Mouse (Mus musculus) neural tube, embryonic 11.5 days (tissue): ENCODE measurements around the gene Magoh. TPM values are rescaled to one million over a fixed set of nuclear protein-coding genes. Genes with fewer than 3 reads are reported as not detected.

Experiments used
- ATAC-seq: fragments of 200-750 bp; cut with Nextera tagmentation; 2 replicates; pipeline ENCODE4 v1.8.0; 2017; ENCODE audit warnings: moderate number of reproducible peaks, mild to moderate bottlenecking, moderate TSS enrichment, moderate library complexity; ENCODE audit not compliant: insufficient read depth, low FRiP score, low TSS enrichment
- DNase-seq: peaks from one replicate; pipeline ENCODE4 v3.0.0-alpha.2; 2015; ENCODE audit warnings: low spot score
- H3K27ac ChIP-seq: fragments of 300-500 bp; sonication (generic); 2 replicates; pipeline ENCODE4 v1.5.1; 2014; ENCODE audit warnings: low read depth, mild to moderate bottlenecking, low read length
- H3K27me3 ChIP-seq: fragments of 300-500 bp; sonication (generic); 2 replicates; pipeline ENCODE4 v1.6.1; 2014; ENCODE audit warnings: mild to moderate bottlenecking, low read length, mixed read lengths; ENCODE audit not compliant: control insufficient read depth, insufficient read depth
- H3K36me3 ChIP-seq: fragments of 300-500 bp; sonication (generic); 2 replicates; pipeline ENCODE4 v1.6.1; 2014; ENCODE audit warnings: mild to moderate bottlenecking, low read length, moderate library complexity, mixed read lengths; ENCODE audit not compliant: control insufficient read depth, insufficient read depth
- H3K4me1 ChIP-seq: fragments of 300-500 bp; sonication (generic); 2 replicates; pipeline ENCODE4 v1.6.1; 2014; ENCODE audit warnings: low read length, mixed read lengths; ENCODE audit not compliant: control insufficient read depth, insufficient read depth
- H3K4me2 ChIP-seq: fragments of 300-500 bp; sonication (generic); 2 replicates; pipeline ENCODE4 v1.6.1; 2014; ENCODE audit warnings: low read depth, mild to moderate bottlenecking, moderate library complexity
- H3K4me3 ChIP-seq: fragments of 300-500 bp; sonication (generic); 2 replicates; pipeline ENCODE4 v1.5.1; 2014; ENCODE audit warnings: low read depth, low read length
- H3K9ac ChIP-seq: fragments of 300-500 bp; sonication (generic); 2 replicates; pipeline ENCODE4 v1.6.1; 2014; ENCODE audit warnings: mild to moderate bottlenecking, low read length
- H3K9me3 ChIP-seq: fragments of 300-500 bp; sonication (generic); 2 replicates; pipeline ENCODE4 v1.6.1; 2016; ENCODE audit warnings: low read length; ENCODE audit not compliant: control insufficient read depth
- WGBS: fragments of 180-500 bp; shearing (Covaris S2); extraction: QIAGEN DNeasy Blood & Tissue Kit; methylation state at CpG from one replicate; pipeline ENCODE4 v1.1.7; 2014; 5-methylcytosine and 5-hydroxymethylcytosine counted together
- polyA plus RNA-seq: library from polyadenylated mRNA; unstranded; fragments of >200 nt; fragmentation: Nextera tagmentation; extraction: Ambion mirVana; gene quantifications from 2 replicates; pipeline ENCODE4 v1.2.1, GENCODE M21; 2014

Magoh gene
- polyA plus RNA-seq, 1 experiment from 2014 or later = 195 TPM

DNA sequence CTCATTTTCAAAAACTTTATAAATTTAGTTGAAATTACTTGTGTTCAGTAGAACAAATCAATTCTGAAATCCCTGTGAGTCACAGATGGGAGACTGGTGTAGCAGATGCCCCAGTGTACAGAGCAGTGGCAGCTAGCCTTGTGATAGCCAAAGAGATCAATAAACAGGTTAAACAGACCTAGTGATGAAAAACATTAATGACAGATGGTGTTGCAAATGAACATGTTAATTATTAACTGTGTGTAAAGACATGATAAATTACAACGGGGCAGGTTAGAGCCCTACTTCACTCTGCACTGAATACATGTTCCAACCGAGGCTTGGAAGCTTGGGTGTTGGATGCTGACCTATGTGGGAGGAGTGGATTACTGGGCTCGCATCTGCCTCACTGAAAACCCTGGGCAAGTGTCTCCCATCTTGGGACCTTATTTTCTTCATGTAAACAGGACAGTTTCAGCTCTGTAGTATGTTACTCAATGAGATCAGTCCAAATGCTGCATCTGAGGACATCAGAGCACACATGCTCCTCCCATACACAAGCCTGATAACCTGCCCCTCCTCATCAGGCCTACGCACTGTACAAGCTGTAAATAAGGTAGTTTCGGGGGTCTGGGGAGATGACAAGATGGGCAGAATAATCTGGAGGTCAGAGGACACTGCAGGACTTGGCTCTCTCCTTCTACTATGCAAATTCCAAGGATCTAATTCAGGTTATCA, 19.8 kb downstream of the Magoh start:
- H3K4me1 ChIP-seq = no peaks in the 10 kb centered on the region
- H3K4me2 ChIP-seq = no peak overlapping the region
- H3K36me3 ChIP-seq = peaks cover 5% of the 10 kb centered on the region
- H3K27ac ChIP-seq = no peak overlapping the region
- no peak overlapping the region for H3K4me3 ChIP-seq
- ATAC-seq (no peak), DNase-seq (no peak)
- H3K27me3 ChIP-seq = no peaks in the 10 kb centered on the region
- no peak overlapping the region for H3K9ac ChIP-seq
- WGBS = 82% methylated on average over 5 of the region's 5 CpGs
- H3K9me3 ChIP-seq = no peaks in the 10 kb centered on the region

DNA sequence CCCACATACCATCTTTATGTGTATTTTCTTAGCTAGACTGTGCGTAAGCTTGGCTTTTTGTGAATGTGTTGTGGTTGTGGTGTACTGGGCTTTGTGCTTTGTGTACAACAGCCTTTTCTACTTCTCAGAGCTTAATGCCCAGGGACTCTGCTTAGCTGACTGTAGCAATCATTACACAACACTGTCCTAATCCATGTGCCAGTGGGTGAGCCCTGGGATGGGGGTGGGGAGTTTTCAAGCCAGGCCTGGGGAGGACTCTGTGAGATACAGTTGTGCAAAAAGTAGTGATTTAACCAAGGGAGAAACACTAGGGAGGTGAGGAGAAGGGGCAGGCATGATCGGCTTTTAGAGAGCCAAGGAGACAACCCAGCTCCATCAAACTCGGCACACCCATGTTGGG, 20.7 kb downstream of the Magoh start:
- H3K9me3 ChIP-seq = no peaks in the 10 kb centered on the region
- no peaks in the 10 kb centered on the region for H3K27me3 ChIP-seq
- no peak overlapping the region for H3K9ac ChIP-seq
- DNase-seq (no peak), ATAC-seq (no peak)
- H3K4me1 ChIP-seq = no peaks in the 10 kb centered on the region
- H3K4me3 ChIP-seq = no peak overlapping the region
- 91% methylated on average over 3 of the region's 3 CpGs for WGBS
- no peak overlapping the region for H3K4me2 ChIP-seq
- H3K36me3 ChIP-seq = peaks cover 7% of the 10 kb centered on the region
- H3K27ac ChIP-seq = no peak overlapping the region

- Histone ChIP-seq H3K36me3 (peaks cover 4% of the 10 kb centered on the region), H3K9ac (no peak overlapping the region), H3K27ac (no peak overlapping the region), H3K4me3 (no peak overlapping the region), H3K27me3 (no peaks in the 10 kb centered on the region), H3K4me2 (no peak overlapping the region), H3K4me1 (no peaks in the 10 kb centered on the region), H3K9me3 (no peaks in the 10 kb centered on the region)
- WGBS = 93% methylated on average over 10 of the region's 10 CpGs
- ATAC-seq = no peak
- DNase-seq = no peak
These were observed 24.7 kb downstream of the Magoh start for GRCm38 (mm10) chr4:107904252-107904651.

DNA sequence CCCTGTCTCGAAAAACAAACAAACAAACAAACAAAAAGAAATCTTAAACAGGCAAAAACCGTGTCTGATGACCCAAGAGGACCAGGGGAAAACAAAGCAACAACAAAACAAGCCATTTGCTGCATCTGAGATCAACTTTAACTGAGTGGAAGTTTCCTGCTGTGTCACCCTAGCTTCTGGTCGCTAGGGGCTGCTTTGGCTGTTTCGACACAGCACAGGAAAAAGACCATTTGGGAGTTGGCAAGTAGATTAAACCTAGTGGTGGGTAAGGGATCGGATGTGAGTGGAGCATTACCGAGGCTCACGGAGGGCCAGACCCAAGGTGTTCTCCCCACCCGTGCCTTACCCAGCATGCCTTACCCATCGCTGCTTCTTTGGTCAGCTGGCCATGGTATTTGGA, 27.0 kb downstream of the Magoh start:
- no peak for DNase-seq
- no peaks in the 10 kb centered on the region for H3K4me1 ChIP-seq
- ATAC-seq = no peak
- H3K36me3 ChIP-seq = peaks cover 4% of the 10 kb centered on the region
- no peak overlapping the region for H3K4me3 ChIP-seq
- no peaks in the 10 kb centered on the region for H3K27me3 ChIP-seq
- no peak overlapping the region for H3K27ac ChIP-seq
- no peak overlapping the region for H3K4me2 ChIP-seq
- 91% methylated on average over 9 of the region's 9 CpGs for WGBS
- H3K9ac ChIP-seq = no peak overlapping the region
- no peaks in the 10 kb centered on the region for H3K9me3 ChIP-seq

GRCm38 (mm10) chr4:107910020-107910419, 30.5 kb downstream of the Magoh start:
- Histone ChIP-seq H3K9ac (no peak overlapping the region), H3K4me2 (no peak overlapping the region), H3K4me3 (no peak overlapping the region), H3K4me1 (no peaks in the 10 kb centered on the region), H3K36me3 (peaks cover 7% of the 10 kb centered on the region), H3K27me3 (no peaks in the 10 kb centered on the region), H3K27ac (no peak overlapping the region), H3K9me3 (no peaks in the 10 kb centered on the region)
- DNase-seq (no peak), ATAC-seq (no peak)
- WGBS = 83% methylated on average over 4 of the region's 4 CpGs

- H3K4me3 ChIP-seq = no peak overlapping the region
- H3K9me3 ChIP-seq = no peaks in the 10 kb centered on the region
- no peak for DNase-seq
- WGBS = 94% methylated on average over 2 of the region's 2 CpGs
- H3K27ac ChIP-seq = no peak overlapping the region
- H3K36me3 ChIP-seq = no peaks in the 10 kb centered on the region
- H3K27me3 ChIP-seq = no peaks in the 10 kb centered on the region
- peaks cover 7% of the 10 kb centered on the region; the same call in 1 of the 2 replicates for H3K4me1 ChIP-seq
- no peak overlapping the region for H3K9ac ChIP-seq
- H3K4me2 ChIP-seq = no peak overlapping the region
- no peak for ATAC-seq
These were observed 40.8 kb downstream of the Magoh start for GRCm38 (mm10) chr4:107920336-107920735.

DNA sequence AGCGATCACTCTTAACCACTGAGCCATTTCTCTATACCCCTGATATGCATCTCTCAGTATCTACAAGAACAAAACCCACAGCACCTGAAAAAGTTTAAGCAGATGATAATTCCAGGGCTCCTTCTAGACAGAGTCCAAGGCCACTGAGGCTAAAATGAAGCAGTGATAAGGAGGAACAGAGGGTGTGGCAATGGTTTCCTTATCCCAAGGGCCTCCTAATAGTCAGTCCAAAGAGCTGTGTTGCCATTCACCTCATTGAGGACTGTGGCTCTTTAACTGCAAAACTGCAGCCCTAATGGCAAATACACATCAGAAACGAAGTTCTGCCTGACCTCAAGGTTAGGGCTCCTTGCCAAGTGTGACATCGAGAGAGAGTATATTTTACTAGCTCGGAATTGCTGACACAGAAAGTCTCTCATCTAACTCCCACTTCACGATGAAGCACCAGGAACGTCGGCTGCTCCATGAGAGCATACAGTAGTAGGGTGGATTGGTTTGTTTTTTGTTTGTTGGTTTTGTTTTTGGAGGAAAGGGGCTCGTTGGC, 41.7 kb downstream of the Magoh start:
- peaks cover 7% of the 10 kb centered on the region; the same call in 1 of the 2 replicates for H3K4me1 ChIP-seq
- no peaks in the 10 kb centered on the region for H3K9me3 ChIP-seq
- no peaks in the 10 kb centered on the region for H3K36me3 ChIP-seq
- no peak overlapping the region for H3K4me2 ChIP-seq
- no peaks in the 10 kb centered on the region for H3K27me3 ChIP-seq
- DNase-seq (no peak), ATAC-seq (no peak)
- no peak overlapping the region for H3K4me3 ChIP-seq
- H3K27ac ChIP-seq = no peak overlapping the region
- WGBS = 87% methylated on average over 8 of the region's 8 CpGs
- H3K9ac ChIP-seq = no peak overlapping the region

GRCm38 (mm10) chr4:107921952-107922351, 42.4 kb downstream of the Magoh start:
- H3K27ac ChIP-seq = no peak overlapping the region
- ATAC-seq = no peak
- no peak overlapping the region for H3K9ac ChIP-seq
- H3K4me3 ChIP-seq = no peak overlapping the region
- no peaks in the 10 kb centered on the region for H3K9me3 ChIP-seq
- H3K4me2 ChIP-seq = no peak overlapping the region
- H3K4me1 ChIP-seq = peaks cover 7% of the 10 kb centered on the region; the same call in 1 of the 2 replicates
- no peak for DNase-seq
- 57% methylated on average over 4 of the region's 4 CpGs for WGBS
- H3K27me3 ChIP-seq = no peaks in the 10 kb centered on the region
- no peaks in the 10 kb centered on the region for H3K36me3 ChIP-seq
